Mouse (Mus musculus): ENCODE results near the gene Bbip1. TPM values are rescaled to one million over a fixed set of nuclear protein-coding genes. Genes with fewer than 3 reads are reported as not detected.

The Bbip1 gene
- total RNA-seq, 2 experiments from 2014 or later, result 58.6 to 58.8 TPM

GRCm38 (mm10) chr19:53890781-53891251 lies 53.6 kb downstream of the Bbip1 start:
- no peak for DNase-seq

- no peak for DNase-seq
Observed at GRCm38 (mm10) chr19:53890274-53890673, 54.2 kb downstream of the Bbip1 start.

GRCm38 (mm10) chr19:53889555-53889954 lies 54.9 kb downstream of the Bbip1 start:
- no peak for DNase-seq

GRCm38 (mm10) chr19:53888331-53888730 lies 56.1 kb downstream of the Bbip1 start:
- no peak for DNase-seq

GRCm38 (mm10) chr19:53887822-53888221 lies 56.6 kb downstream of the Bbip1 start:
- no peak for DNase-seq

GRCm38 (mm10) chr19:53886576-53887370 lies 57.7 kb downstream of the Bbip1 start:
- no peak for DNase-seq

GRCm38 (mm10) chr19:53885450-53885849 lies 59.0 kb downstream of the Bbip1 start:
- no peak for DNase-seq

- DNase-seq, result no peak
Observed at GRCm38 (mm10) chr19:53881786-53882185, 62.6 kb downstream of the Bbip1 start.

GRCm38 (mm10) chr19:53880460-53880859 lies 64.0 kb downstream of the Bbip1 start:
- DNase-seq, result no peak

Other genes with a start within 250 kb of the Bbip1 start
- 100 to 1,000 TPM; 115 to 125 TPM for gene Pdcd4, start 52.4 kb downstream of the Bbip1 start, total RNA-seq (2021)
- 10 to 100 TPM; 51.8 to 52.1 TPM for gene Shoc2, start 321 bp downstream of the Bbip1 start, total RNA-seq (2021)
- gene Adra2a, start 99.5 kb upstream of the Bbip1 start, total RNA-seq (2021), result 10 to 100 TPM; 12.5 to 13.6 TPM

Measured in layer of hippocampus, postnatal 36 days (tissue).